Comparison of ENCODE assay signal across 27 mouse cellular contexts in the genomic region with DNA sequence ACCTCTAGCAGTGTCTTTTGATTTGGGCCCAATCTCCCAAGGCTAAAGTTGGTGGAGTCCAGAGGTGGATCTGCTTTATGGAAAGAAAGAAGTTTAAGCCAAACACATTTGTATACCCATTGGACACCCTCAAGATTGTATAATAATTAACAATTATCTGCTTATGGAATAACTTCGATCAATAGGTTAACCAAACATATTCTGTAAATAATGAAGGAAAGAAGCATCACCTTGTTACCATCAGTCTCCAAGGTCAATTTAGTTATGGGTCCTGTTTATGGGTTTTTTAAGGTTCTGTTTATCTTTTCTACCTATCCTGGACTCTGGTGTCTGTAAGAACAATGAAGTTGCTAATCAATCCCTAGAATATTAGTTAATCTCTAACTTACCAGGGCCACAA. TPM values are rescaled to one million over a fixed set of nuclear protein-coding genes. Genes with fewer than 3 reads are reported as not detected.
DNase-seq lines count a peak whose midpoint lies in the region; ATAC-seq and TF ChIP-seq lines count a peak whose summit lies in the region.
"Had no signal": no experiment of that assay in that cellular context is flagged by ENCODE, and none has a peak within 500 bp of the region (broad histone marks: within the 10 kb centered on the region; RNA-seq: fewer than 3 reads in every experiment).

No protein-coding gene starts in this region.

- peaks cover 21% of the 10 kb centered on the region for H3K36me3 ChIP-seq in liver, adult 2 months (ENCODE audit: control insufficient read depth, insufficient read depth, low read length)
- no peaks in the 10 kb centered on the region for H3K36me3 ChIP-seq in liver, embryonic 11.5 days (ENCODE audit: control insufficient read depth, insufficient read depth, low read length)
- no peaks in the 10 kb centered on the region for H3K36me3 ChIP-seq in liver, embryonic 16.5 days (ENCODE audit: control insufficient read depth, insufficient read depth)
- H3K36me3 ChIP-seq in liver, postnatal 0 days (replicated peaks; ENCODE audit: insufficient read depth, low read length), result no peaks in the 10 kb centered on the region
- no peaks in the 10 kb centered on the region for H3K36me3 ChIP-seq in liver, embryonic 12.5 days
- H3K36me3 ChIP-seq: G1E had no signal

- ATAC-seq in liver, embryonic 11.5 days (replicated peaks; ENCODE audit: low FRiP score), result no peak
- peak; percentile 33; the same call in 1 of the 2 replicates for ATAC-seq in liver, embryonic 16.5 days (ENCODE audit: low read depth)
- peak; percentile 8; the same call in 1 of the 2 replicates for ATAC-seq in liver, postnatal 0 days
- no peak for ATAC-seq in liver, embryonic 12.5 days
- ATAC-seq: activated CD4-positive, CD25-positive, alpha-beta regulatory T cell, adult 4 months; CD4-positive, CD25-positive, alpha-beta regulatory T cell, adult 4 months; Patski had no signal

- no peak overlapping the region for H3K9ac ChIP-seq in liver, adult 2 months (ENCODE audit: low read depth, low read length)
- H3K9ac ChIP-seq in liver, embryonic 11.5 days (ENCODE audit: low read depth, low read length), result no peak overlapping the region
- H3K9ac ChIP-seq in liver, embryonic 16.5 days (ENCODE audit: low read depth, low read length), result no peak overlapping the region
- H3K9ac ChIP-seq in liver, postnatal 0 days (replicated peaks), result no peak overlapping the region
- no peak overlapping the region for H3K9ac ChIP-seq in liver, embryonic 12.5 days

- H3K27ac ChIP-seq in liver, adult 2 months (replicated peaks; ENCODE audit: insufficient read depth, low read depth, low read length), result peak overlapping the region; percentile 100
- no peak overlapping the region for H3K27ac ChIP-seq in liver, embryonic 11.5 days (ENCODE audit: low read depth, low read length)
- no peak overlapping the region for H3K27ac ChIP-seq in liver, embryonic 16.5 days (ENCODE audit: low read length)
- peak overlapping the region; percentile 55; the same call in 1 of the 2 replicates for H3K27ac ChIP-seq in liver, postnatal 0 days (ENCODE audit: low read depth)
- no peak overlapping the region for H3K27ac ChIP-seq in liver, embryonic 12.5 days

- H3K27me3 ChIP-seq in liver, adult 2 months (ENCODE audit: control insufficient read depth, insufficient read depth, low read length), result no peaks in the 10 kb centered on the region
- H3K27me3 ChIP-seq in liver, embryonic 11.5 days (replicated peaks; ENCODE audit: control insufficient read depth, insufficient read depth, low read length), result no peaks in the 10 kb centered on the region
- no peaks in the 10 kb centered on the region for H3K27me3 ChIP-seq in liver, embryonic 16.5 days (ENCODE audit: control insufficient read depth, insufficient read depth, low read depth, low read length)
- H3K27me3 ChIP-seq in liver, postnatal 0 days (ENCODE audit: insufficient read depth, low read length), result no peaks in the 10 kb centered on the region
- no peaks in the 10 kb centered on the region for H3K27me3 ChIP-seq in liver, embryonic 12.5 days (replicated peaks)
- H3K27me3 ChIP-seq: CH12.LX, Patski had no signal

- 25% methylated on average over 1 of the region's 1 CpGs for WGBS in liver, adult 2 months
- 70% methylated on average over 1 of the region's 1 CpGs for WGBS in liver, embryonic 11.5 days
- WGBS in liver, embryonic 16.5 days (ENCODE audit: insufficient replicate concordance), result 59% methylated on average over 1 of the region's 1 CpGs
- WGBS in liver, postnatal 0 days (ENCODE audit: insufficient replicate concordance), result 71% methylated on average over 1 of the region's 1 CpGs
- 66% methylated on average over 1 of the region's 1 CpGs for WGBS in liver, embryonic 12.5 days (ENCODE audit: insufficient replicate concordance)

- TF ChIP-seq EP300 in liver, postnatal 0 days (IDR thresholded peaks at IDR 0.05; ENCODE audit: low read depth), result peak; percentile 69

- H3K4me2 ChIP-seq in liver, embryonic 11.5 days, result no peak overlapping the region
- H3K4me2 ChIP-seq in liver, embryonic 16.5 days (ENCODE audit: low read depth, low read length), result no peak overlapping the region
- no peak overlapping the region for H3K4me2 ChIP-seq in liver, postnatal 0 days (ENCODE audit: low read depth, low read length)
- no peak overlapping the region for H3K4me2 ChIP-seq in liver, embryonic 12.5 days

- H3K4me3 ChIP-seq in liver, adult 2 months (ENCODE audit: insufficient read depth, low read depth, low read length), result no peak overlapping the region
- H3K4me3 ChIP-seq in liver, embryonic 11.5 days (ENCODE audit: low read depth, low read length), result no peak overlapping the region
- H3K4me3 ChIP-seq in liver, embryonic 16.5 days (ENCODE audit: low read depth, low read length), result no peak overlapping the region
- no peak overlapping the region for H3K4me3 ChIP-seq in liver, postnatal 0 days (ENCODE audit: low read depth, low read length)
- H3K4me3 ChIP-seq in liver, embryonic 12.5 days, result no peak overlapping the region

- H3K4me1 ChIP-seq in liver, adult 2 months (ENCODE audit: control insufficient read depth, insufficient read depth, low read length), result peaks cover 25% of the 10 kb centered on the region
- no peaks in the 10 kb centered on the region for H3K4me1 ChIP-seq in liver, embryonic 11.5 days (replicated peaks; ENCODE audit: control insufficient read depth, insufficient read depth, low read length)
- no peaks in the 10 kb centered on the region for H3K4me1 ChIP-seq in liver, embryonic 16.5 days (ENCODE audit: control insufficient read depth, low read depth, low read length)
- no peaks in the 10 kb centered on the region for H3K4me1 ChIP-seq in liver, postnatal 0 days (ENCODE audit: insufficient read depth)
- no peaks in the 10 kb centered on the region for H3K4me1 ChIP-seq in liver, embryonic 12.5 days

- peak; percentile 100 for DNase-seq in liver, adult 2 months (ENCODE audit: extremely low read depth, low read depth, low spot score)
- DNase-seq in liver, embryonic 11.5 days (ENCODE audit: low spot score), result no peak
- no peak for DNase-seq in liver
- no peak for DNase-seq in liver, postnatal 0 days
- DNase-seq: adrenal gland, adult 2 months; adrenal gland, adult 8-10 months; adrenal gland, postnatal 10 days; adrenal gland, postnatal 14 days; adrenal gland, postnatal 25 days; adrenal gland, postnatal 36 days; B cell, adult 2 months; cerebellum, adult 11 months; cerebellum, adult 11-12 months; cerebellum, adult 18-20 months had no signal

- peaks cover 5% of the 10 kb centered on the region; the same call in 1 of the 2 replicates for H3K9me3 ChIP-seq in liver, embryonic 11.5 days (ENCODE audit: control insufficient read depth, low read length)
- no peaks in the 10 kb centered on the region for H3K9me3 ChIP-seq in liver, embryonic 16.5 days (replicated peaks; ENCODE audit: control insufficient read depth, low read length)
- H3K9me3 ChIP-seq in liver, postnatal 0 days (ENCODE audit: low read length), result no peaks in the 10 kb centered on the region
- H3K9me3 ChIP-seq in liver, embryonic 12.5 days (replicated peaks), result no peaks in the 10 kb centered on the region; the same call in 1 of the 2 replicates

- no peak for TF ChIP-seq POLR2A in liver, adult 2 months (IDR thresholded peaks at IDR 0.05; ENCODE audit: extremely low read depth, insufficient read depth, low read length)

- H3K79me2 ChIP-seq in liver, adult 2 months (ENCODE audit: control insufficient read depth, insufficient read depth, low read length), result peaks cover 4% of the 10 kb centered on the region; the same call in 1 of the 2 replicates

- TF ChIP-seq CTCF in liver, adult 2 months (IDR thresholded peaks at IDR 0.05; ENCODE audit: low read depth, low read length), result no peak
- TF ChIP-seq CTCF in liver, postnatal 0 days (IDR thresholded peaks at IDR 0.05; ENCODE audit: low read depth), result 0 out of 2 replicates have a peak, but pooled peaks have one; percentile 20

RNA-seq across cellular contexts. Expression of a gene that starts 28.6 kb away (rescaled TPM):
- total RNA-seq in liver, adult 2 months (2014; rRNA removed), result 3.1 and 25.4 TPM in 2 replicates
- 0.70 and 6.6 TPM in 2 replicates for polyA plus RNA-seq in liver, adult 2 months (2012; rRNA removed)
- not detected in 2 replicates for polyA plus RNA-seq in liver, embryonic 11.5 days (2014; fragmentation: Nextera tagmentation; extraction: Ambion mirVana)
- polyA plus RNA-seq in liver, embryonic 16.5 days (2015; fragmentation: Nextera tagmentation; extraction: Ambion mirVana), result not detected in 2 replicates
- polyA plus RNA-seq in liver, postnatal 0 days (2015; fragmentation: Nextera tagmentation; extraction: Ambion mirVana), result not detected in 2 replicates
- not detected in 2 replicates for polyA plus RNA-seq in liver, embryonic 12.5 days (2016; fragmentation: Nextera tagmentation; extraction: Ambion mirVana)
- total RNA-seq: adrenal gland, adult 18-20 months; adrenal gland, adult 2 months; adrenal gland, adult 8-10 months; adrenal gland, postnatal 10 days; adrenal gland, postnatal 14 days; adrenal gland, postnatal 25 days; adrenal gland, postnatal 36 days; adrenal gland, postnatal 4 days; CH12.LX; ES-E14; G1E; MEL had no signal
- polyA plus RNA-seq: activated CD4-positive, CD25-positive, alpha-beta regulatory T cell, adult 4 months; adrenal gland, adult 2 months; brain, embryonic 14.5 days; C2C12; CD4-positive, CD25-positive, alpha-beta regulatory T cell, adult 4 months; G1E; Patski had no signal

RNA-seq across cellular contexts. Expression of a gene that starts 40.7 kb away (rescaled TPM):
- under 0.01 and 0.09 TPM in 2 replicates for total RNA-seq in liver, adult 2 months (2014; rRNA removed)
- not detected in 2 replicates for polyA plus RNA-seq in liver, adult 2 months (2012; rRNA removed)
- polyA plus RNA-seq in liver, embryonic 11.5 days (2014; fragmentation: Nextera tagmentation; extraction: Ambion mirVana), result 0.04 and 0.11 TPM in 2 replicates
- polyA plus RNA-seq in liver, embryonic 16.5 days (2015; fragmentation: Nextera tagmentation; extraction: Ambion mirVana), result 0.01 and 0.02 TPM in 2 replicates
- polyA plus RNA-seq in liver, postnatal 0 days (2015; fragmentation: Nextera tagmentation; extraction: Ambion mirVana), result 0.02 TPM in 1 of 2 replicates, not detected in the other
- 0.04 and 0.07 TPM in 2 replicates for polyA plus RNA-seq in liver, embryonic 12.5 days (2016; fragmentation: Nextera tagmentation; extraction: Ambion mirVana)
- total RNA-seq: adrenal gland, adult 18-20 months; adrenal gland, adult 2 months; adrenal gland, postnatal 14 days; adrenal gland, postnatal 25 days; CH12.LX; MEL had no signal
- polyA plus RNA-seq: activated CD4-positive, CD25-positive, alpha-beta regulatory T cell, adult 4 months; adrenal gland, adult 2 months; C2C12; CD4-positive, CD25-positive, alpha-beta regulatory T cell, adult 4 months; G1E; Patski had no signal

Comparison
In these comparisons a context has a peak if more than half of its experiments do, and no peak if none do; other contexts are left out.
1. H3K27ac ChIP-seq: peak in liver, adult 2 months (single experiment) and liver, postnatal 0 days (single experiment); none in liver, embryonic 11.5 days (single experiment), liver, embryonic 16.5 days (single experiment) and liver, embryonic 12.5 days (single experiment).
2. ATAC-seq: peak in liver, embryonic 16.5 days (single experiment) and liver, postnatal 0 days (single experiment); none in liver, embryonic 11.5 days (single experiment) and liver, embryonic 12.5 days (single experiment).